Mouse (Mus musculus) megakaryocyte, embryonic 14.5 days (primary cell): ENCODE results near the gene Jak2.

Experiments
- FLI1 ChIP-seq: IDR thresholded peaks from 2 replicates; pipeline ENCODE4 v1.6.1; 2012; ENCODE audit warnings: low read length, inconsistent platforms, mixed read lengths
- GATA1 ChIP-seq: IDR thresholded peaks from 3 replicates; pipeline ENCODE4 v1.6.1; 2012; ENCODE audit warnings: mixed read lengths, low read length, inconsistent platforms, borderline replicate concordance

DNA sequence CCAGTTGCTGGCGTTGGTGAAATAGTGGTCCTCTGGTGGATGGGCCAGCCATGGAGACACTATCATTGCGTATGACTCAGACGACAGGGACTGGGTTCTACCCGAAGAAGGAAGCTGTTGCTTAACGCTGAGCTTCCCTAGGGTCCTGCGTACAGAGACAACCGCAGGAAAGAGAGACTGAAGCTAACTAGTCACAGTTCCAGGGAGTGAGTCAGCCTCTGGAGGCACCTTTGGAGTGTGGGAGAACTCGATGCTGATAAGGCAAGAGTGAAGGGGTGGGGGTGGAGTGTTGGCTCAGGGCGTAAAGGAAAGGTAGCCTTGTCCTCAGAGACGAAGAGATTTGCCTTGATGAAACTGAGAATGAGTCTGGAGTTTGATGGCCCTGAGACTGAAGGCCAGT lies 10.0 kb upstream of the Jak2 start:
- no peak for TF ChIP-seq FLI1
- no peak for TF ChIP-seq GATA1
